Mouse (Mus musculus): Measurements from ENCODE around the gene Paf1. TPM values are rescaled to one million over a fixed set of nuclear protein-coding genes. Genes with fewer than 3 reads are reported as not detected.

Gene Paf1
- polyA plus RNA-seq (2014; fragmentation: Illumina TruSeq; extraction: RNeasy Lipid Tissue Mini Kit (QIAGEN cat#74804); ENCODE audit: low read depth, low replicate concordance): 67.0 TPM

DNA sequence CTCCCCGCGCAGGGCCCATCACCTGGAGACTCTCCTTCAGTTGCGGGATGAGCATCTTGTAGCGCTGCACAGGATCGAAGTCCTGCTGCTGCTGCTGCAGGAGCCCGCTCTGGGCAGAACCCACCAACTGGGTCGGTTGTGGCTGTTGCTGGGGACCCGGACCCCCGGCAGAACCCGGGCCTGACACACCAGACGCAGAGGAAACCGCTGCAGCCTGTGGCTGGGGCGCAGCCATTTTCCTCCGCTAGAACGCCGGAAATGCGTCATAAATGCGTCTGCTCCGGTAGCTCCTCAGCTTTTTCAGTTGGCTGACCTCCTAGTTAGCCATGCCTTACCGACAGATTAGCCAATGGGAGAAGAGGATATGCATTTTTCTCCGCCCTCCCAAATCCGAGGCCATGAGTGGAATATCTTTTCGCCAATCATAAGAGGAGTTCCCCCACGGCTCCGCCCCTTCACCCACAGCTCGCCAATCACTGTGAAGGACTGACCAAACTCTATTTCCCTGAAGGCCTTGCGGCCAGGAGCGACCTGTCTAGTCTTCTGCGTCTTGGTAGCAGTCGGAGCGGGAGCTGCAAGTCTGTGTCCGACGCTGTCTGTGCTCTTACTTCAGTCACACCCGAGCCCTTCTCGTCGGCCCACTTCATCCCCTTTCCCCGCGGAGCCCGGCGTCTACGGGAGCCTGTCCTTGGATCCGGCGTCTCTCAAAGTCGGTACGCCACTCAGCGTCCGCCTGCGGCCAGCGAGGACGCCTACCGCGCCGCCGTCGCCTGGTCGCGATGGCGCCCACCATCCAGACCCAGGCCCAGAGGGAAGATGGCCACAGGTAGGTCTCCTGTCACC lies at the start of gene Paf1, which contains the start of gene Med29:
Gene Paf1 (plus strand): TSS at position 523 of the 843 bp plus-strand sequence.
Gene Med29 (minus strand): TSS at position 280 of the 843 bp plus-strand sequence.

DNA sequence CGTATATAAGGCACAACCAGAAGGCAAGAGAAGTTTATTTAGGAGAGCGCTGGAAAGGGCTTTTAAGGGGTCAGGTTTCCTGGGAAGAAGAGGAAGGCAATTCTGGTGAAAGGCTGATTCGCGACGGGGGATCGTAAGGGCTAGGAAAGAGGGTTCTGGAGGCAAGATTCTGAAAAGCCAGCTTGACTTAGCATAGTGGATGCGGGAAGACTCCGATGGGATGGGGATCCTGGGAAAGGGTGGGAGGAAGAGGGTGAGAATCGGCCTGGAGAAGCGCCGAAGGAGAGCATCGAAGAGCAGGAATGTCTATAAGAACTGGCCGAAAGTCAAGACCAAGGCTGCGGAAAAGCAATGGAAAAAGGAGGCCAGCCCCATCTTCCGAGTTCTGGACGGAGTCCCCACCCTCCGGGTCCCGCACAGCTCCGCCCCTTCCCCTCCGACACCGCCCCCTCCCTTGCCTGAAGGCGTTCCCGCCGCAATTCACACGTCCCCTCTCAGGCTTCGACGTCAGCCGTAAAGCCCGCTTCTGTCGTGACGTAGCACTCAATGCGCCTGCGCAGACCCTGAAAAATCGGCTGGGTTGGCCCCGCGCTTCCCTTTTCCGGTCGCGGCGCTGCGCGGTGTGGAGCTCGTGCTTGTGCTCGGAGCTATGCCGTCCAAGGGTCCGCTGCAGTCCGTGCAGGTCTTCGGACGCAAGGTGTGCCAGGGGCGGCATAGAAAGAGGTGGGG lies 42.4 kb upstream of the Paf1 start, which contains the start of gene Rps16:
Gene Rps16 (plus strand): TSS at position 498 of the 729 bp plus-strand sequence.

DNA sequence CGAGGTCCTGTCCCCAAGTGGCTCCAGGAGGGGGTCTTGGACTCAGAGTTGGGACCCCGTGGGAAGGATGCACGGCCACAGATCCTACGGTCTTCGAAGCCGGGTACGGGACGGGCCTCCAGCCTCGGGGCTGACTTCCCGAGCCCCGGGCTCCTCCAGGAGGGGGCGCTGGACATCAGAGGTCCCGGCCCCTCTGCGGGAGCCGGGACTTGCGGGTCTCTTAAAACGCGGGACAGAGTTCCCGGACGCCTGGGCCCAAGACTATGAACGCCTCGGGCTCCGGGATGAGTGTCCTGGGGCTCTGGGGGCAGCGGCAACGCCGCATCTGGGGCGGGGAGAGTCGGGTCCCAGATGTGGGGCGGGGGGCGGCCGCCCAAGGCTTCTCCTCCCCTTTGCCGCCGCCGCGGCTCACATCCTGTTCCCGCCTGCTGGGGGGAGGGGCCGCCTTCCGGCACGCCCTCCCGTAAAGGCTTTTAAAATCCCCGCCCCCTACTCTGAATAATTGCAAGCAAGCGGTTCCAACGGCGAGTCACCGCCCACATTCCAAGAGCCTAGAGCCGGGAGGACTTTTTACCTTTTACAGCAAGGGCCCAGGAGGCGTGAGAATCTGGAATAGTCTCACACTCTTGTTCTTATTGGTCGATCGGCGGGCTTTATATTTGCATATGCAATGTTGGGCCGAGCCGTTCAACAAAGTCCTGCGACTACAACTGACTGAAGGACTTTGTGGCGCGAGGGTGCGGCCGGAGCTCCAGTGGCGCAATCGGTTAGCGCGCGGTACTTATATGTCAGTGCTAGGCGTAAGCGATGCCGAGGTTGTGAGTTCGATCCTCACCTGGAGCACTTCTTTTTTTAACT lies 20.3 kb upstream of the Paf1 start, which contains the start of gene Plekhg2:
Gene Plekhg2 (minus strand): TSS at position 349 of the 858 bp plus-strand sequence.

DNA sequence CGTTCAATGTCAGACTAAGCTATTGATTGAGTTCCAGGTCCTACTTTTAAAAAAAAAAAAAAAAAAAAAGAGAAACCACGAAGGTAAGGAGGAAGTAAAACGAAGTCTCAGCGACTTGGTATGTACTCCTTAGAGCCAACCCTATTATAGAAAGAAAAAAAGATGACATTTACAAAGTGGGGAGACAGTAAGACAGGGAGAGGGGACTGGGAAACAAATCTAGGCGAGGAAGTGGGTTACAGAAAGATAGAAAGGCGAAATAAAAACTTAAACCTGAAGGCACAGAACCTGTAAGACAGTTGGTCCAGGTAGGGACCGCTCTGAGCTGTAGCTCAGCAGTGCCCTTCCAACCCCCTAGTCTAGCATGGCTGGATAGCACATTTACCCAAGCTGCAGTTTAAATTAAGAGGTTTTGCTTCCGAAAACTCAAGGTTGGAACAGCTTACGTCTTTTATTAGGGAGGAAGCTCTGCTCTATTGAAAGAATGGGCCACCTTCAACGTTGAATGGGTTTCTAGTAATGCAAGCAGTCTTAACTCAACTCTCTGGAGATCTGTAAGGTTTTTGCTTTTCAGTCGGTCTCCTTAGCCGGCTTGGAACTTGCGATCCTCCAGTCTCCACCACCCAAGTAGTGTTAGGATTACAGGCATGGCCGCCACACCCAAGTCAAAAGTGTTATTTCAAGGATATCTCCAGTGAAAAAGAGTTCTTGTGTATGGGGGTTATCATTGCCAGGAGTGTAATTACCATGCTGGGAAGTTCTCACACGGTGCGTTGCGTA lies 12.3 kb upstream of the Paf1 start, which contains the start of gene Zfp36:
Gene Zfp36 (minus strand): TSS at position 17 of the 780 bp plus-strand sequence.

DNA sequence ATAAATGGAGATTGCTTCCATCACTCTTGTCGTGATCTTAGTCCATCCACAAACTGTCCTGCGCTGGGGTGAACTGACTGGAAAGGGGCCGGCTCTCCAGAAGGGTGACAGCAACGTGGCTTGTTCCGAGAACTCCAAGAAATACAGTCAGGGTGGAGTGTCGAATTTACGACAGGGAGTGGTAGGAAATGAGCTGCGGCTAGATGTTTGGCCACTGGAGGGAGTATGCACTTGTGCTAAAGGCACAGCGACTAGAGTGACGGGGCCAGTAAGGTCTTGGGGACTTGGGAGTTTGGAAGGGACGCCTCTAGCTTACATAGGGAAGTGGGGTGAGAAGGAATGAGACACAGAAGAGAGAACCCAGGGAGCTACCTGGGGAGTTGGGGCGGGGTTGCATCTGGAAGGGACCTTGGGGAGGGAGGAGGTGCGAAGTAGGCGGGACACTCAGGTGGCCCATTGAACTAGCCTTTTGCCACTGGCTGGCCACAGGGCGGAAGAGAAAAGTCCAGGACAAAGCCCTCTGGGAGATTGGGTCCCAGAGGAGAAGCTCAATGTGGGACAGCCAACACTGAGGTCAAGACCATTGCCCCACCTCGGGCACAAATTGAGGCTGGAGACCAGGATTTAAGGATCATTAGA lies 44.3 kb downstream of the Paf1 start, which contains the start of gene Gmfg:
Gene Gmfg (plus strand): TSS at position 516 of the 639 bp plus-strand sequence.

Other genes starting within 250 kb of the Paf1 start
- 12.5 TPM for gene Fbl, start 223.2 kb upstream of the Paf1 start, polyA plus RNA-seq (2014; fragmentation: Illumina TruSeq; extraction: RNeasy Lipid Tissue Mini Kit (QIAGEN cat#74804); ENCODE audit: low read depth, low replicate concordance)
- gene Dyrk1b, start 213.5 kb upstream of the Paf1 start, polyA plus RNA-seq (2014; fragmentation: Illumina TruSeq; extraction: RNeasy Lipid Tissue Mini Kit (QIAGEN cat#74804); ENCODE audit: low read depth, low replicate concordance): 0.64 TPM
- 23.3 TPM for gene Eid2, start 125.1 kb upstream of the Paf1 start, polyA plus RNA-seq (2014; fragmentation: Illumina TruSeq; extraction: RNeasy Lipid Tissue Mini Kit (QIAGEN cat#74804); ENCODE audit: low read depth, low replicate concordance)
- 17.0 TPM for gene Eid2b, start 115.2 kb upstream of the Paf1 start, polyA plus RNA-seq (2014; fragmentation: Illumina TruSeq; extraction: RNeasy Lipid Tissue Mini Kit (QIAGEN cat#74804); ENCODE audit: low read depth, low replicate concordance)
- gene Selenov, start 101.8 kb upstream of the Paf1 start, polyA plus RNA-seq (2014; fragmentation: Illumina TruSeq; extraction: RNeasy Lipid Tissue Mini Kit (QIAGEN cat#74804); ENCODE audit: low read depth, low replicate concordance): not detected
- not detected for gene Dll3, start 90.7 kb upstream of the Paf1 start, polyA plus RNA-seq (2014; fragmentation: Illumina TruSeq; extraction: RNeasy Lipid Tissue Mini Kit (QIAGEN cat#74804); ENCODE audit: low read depth, low replicate concordance)
- gene Timm50, start 80.9 kb upstream of the Paf1 start, polyA plus RNA-seq (2014; fragmentation: Illumina TruSeq; extraction: RNeasy Lipid Tissue Mini Kit (QIAGEN cat#74804); ENCODE audit: low read depth, low replicate concordance): 11.4 TPM
- gene Supt5, start 54.2 kb upstream of the Paf1 start, polyA plus RNA-seq (2014; fragmentation: Illumina TruSeq; extraction: RNeasy Lipid Tissue Mini Kit (QIAGEN cat#74804); ENCODE audit: low read depth, low replicate concordance): 52.4 TPM
- 162 TPM for gene Rps16, start 42.3 kb upstream of the Paf1 start, polyA plus RNA-seq (2014; fragmentation: Illumina TruSeq; extraction: RNeasy Lipid Tissue Mini Kit (QIAGEN cat#74804); ENCODE audit: low read depth, low replicate concordance)
- gene Plekhg2, start 20.4 kb upstream of the Paf1 start, polyA plus RNA-seq (2014; fragmentation: Illumina TruSeq; extraction: RNeasy Lipid Tissue Mini Kit (QIAGEN cat#74804); ENCODE audit: low read depth, low replicate concordance): 2.1 TPM
- gene Zfp36, start 12.7 kb upstream of the Paf1 start, polyA plus RNA-seq (2014; fragmentation: Illumina TruSeq; extraction: RNeasy Lipid Tissue Mini Kit (QIAGEN cat#74804); ENCODE audit: low read depth, low replicate concordance): 16.1 TPM
- 2.2 TPM for gene Med29, start 243 bp upstream of the Paf1 start, polyA plus RNA-seq (2014; fragmentation: Illumina TruSeq; extraction: RNeasy Lipid Tissue Mini Kit (QIAGEN cat#74804); ENCODE audit: low read depth, low replicate concordance)
- gene Gmfg, start 44.5 kb downstream of the Paf1 start, polyA plus RNA-seq (2014; fragmentation: Illumina TruSeq; extraction: RNeasy Lipid Tissue Mini Kit (QIAGEN cat#74804); ENCODE audit: low read depth, low replicate concordance): 7.7 TPM
- gene Lrfn1, start 59.0 kb downstream of the Paf1 start, polyA plus RNA-seq (2014; fragmentation: Illumina TruSeq; extraction: RNeasy Lipid Tissue Mini Kit (QIAGEN cat#74804); ENCODE audit: low read depth, low replicate concordance): 0.58 TPM
- not detected for gene Ifnl2, start 117.5 kb downstream of the Paf1 start, polyA plus RNA-seq (2014; fragmentation: Illumina TruSeq; extraction: RNeasy Lipid Tissue Mini Kit (QIAGEN cat#74804); ENCODE audit: low read depth, low replicate concordance)
- gene Ifnl3, start 129.9 kb downstream of the Paf1 start, polyA plus RNA-seq (2014; fragmentation: Illumina TruSeq; extraction: RNeasy Lipid Tissue Mini Kit (QIAGEN cat#74804); ENCODE audit: low read depth, low replicate concordance): not detected
- not detected for gene Sycn, start 147.9 kb downstream of the Paf1 start, polyA plus RNA-seq (2014; fragmentation: Illumina TruSeq; extraction: RNeasy Lipid Tissue Mini Kit (QIAGEN cat#74804); ENCODE audit: low read depth, low replicate concordance)
- gene Nccrp1, start 154.3 kb downstream of the Paf1 start, polyA plus RNA-seq (2014; fragmentation: Illumina TruSeq; extraction: RNeasy Lipid Tissue Mini Kit (QIAGEN cat#74804); ENCODE audit: low read depth, low replicate concordance): not detected
- 17.6 TPM for gene Samd4b, start 205.2 kb downstream of the Paf1 start, polyA plus RNA-seq (2014; fragmentation: Illumina TruSeq; extraction: RNeasy Lipid Tissue Mini Kit (QIAGEN cat#74804); ENCODE audit: low read depth, low replicate concordance)
- 2.2 TPM for gene Pak4, start 205.2 kb downstream of the Paf1 start, polyA plus RNA-seq (2014; fragmentation: Illumina TruSeq; extraction: RNeasy Lipid Tissue Mini Kit (QIAGEN cat#74804); ENCODE audit: low read depth, low replicate concordance)
- gene Acp7, start 238.4 kb downstream of the Paf1 start, polyA plus RNA-seq (2014; fragmentation: Illumina TruSeq; extraction: RNeasy Lipid Tissue Mini Kit (QIAGEN cat#74804); ENCODE audit: low read depth, low replicate concordance): not detected

Measured in adrenal gland, adult 10 weeks (tissue).